Mouse (Mus musculus) common myeloid progenitor, adult 5-6 weeks (primary cell): ENCODE measurements at regions not wholly inside any gene's neighbourhood (a gene's known extent, or its start where the extent isn't known, plus 50 kb on each side); places are given as distances from the start of the nearest gene placed in this dataset.
A peak's percentile ranks its signal among the peaks of the same experiment; 100 is the strongest.

Experiments used
- ATAC-seq: replicated peaks from 2 replicates; pipeline ENCODE4 v1.8.0; 2016; ENCODE audit warnings: low read depth, mild to moderate bottlenecking, moderate TSS enrichment, inconsistent platforms; ENCODE audit not compliant: poor library complexity, severe bottlenecking

DNA sequence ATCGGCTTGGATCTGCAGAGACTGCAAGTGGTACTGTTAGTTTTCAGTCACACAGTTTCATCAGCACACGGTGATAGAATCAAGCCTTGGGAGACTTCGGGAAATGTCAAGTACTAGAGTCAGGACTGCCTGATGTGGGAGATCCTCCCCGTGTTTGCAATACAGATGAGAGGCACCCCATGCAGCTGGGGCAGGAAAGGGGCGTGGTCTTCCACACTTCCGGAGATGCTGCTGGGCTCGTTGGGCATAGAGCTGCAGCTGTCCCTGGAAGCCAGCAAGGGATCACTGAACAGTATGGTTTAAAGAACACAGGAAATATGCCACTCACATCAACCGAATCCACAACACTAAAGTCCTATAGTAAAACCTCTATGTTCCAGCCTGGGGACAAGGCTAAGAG lies 59.0 kb upstream of the Cdh5 start:
- ATAC-seq: peak; percentile 86

DNA sequence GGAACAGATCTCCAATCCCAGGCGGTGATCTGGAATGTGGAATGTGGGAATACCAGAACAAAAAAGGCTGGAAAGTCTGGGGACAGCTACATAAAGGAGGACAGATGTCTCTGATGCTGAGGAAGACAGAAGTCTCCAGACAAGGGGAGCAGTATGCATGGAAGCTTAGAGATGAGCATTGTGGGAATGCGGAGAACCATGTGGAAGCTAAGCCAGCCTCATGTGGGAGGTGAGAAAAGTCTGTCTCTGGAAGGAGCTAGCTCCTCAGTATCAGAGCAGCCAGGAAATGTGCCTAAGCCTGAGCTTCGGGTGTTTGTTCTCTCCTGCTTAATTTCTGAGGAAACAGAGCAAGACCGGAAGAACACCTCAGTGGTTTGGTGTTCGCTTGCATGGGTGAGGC lies 53.4 kb upstream of the Cdh5 start:
- no peak for ATAC-seq

DNA sequence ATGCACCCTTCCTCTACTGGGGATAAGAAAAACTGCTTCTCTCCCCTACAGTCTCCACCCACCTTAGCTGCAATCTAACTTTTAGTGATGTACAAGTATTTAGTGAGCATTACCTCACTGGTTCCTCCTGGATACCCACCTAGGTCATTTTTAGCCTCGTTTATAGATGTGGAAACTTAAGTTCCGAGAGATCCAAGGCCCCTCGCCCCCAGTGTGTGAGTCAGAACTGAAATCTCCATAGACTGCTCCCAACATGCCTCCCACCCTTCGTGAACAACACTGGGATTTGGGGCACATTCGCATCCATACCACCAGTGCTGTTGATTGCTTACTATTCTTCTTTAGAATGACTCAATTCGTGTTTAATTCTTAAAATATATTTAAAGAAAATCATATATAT lies 52.2 kb upstream of the Cdh5 start:
- no peak for ATAC-seq

DNA sequence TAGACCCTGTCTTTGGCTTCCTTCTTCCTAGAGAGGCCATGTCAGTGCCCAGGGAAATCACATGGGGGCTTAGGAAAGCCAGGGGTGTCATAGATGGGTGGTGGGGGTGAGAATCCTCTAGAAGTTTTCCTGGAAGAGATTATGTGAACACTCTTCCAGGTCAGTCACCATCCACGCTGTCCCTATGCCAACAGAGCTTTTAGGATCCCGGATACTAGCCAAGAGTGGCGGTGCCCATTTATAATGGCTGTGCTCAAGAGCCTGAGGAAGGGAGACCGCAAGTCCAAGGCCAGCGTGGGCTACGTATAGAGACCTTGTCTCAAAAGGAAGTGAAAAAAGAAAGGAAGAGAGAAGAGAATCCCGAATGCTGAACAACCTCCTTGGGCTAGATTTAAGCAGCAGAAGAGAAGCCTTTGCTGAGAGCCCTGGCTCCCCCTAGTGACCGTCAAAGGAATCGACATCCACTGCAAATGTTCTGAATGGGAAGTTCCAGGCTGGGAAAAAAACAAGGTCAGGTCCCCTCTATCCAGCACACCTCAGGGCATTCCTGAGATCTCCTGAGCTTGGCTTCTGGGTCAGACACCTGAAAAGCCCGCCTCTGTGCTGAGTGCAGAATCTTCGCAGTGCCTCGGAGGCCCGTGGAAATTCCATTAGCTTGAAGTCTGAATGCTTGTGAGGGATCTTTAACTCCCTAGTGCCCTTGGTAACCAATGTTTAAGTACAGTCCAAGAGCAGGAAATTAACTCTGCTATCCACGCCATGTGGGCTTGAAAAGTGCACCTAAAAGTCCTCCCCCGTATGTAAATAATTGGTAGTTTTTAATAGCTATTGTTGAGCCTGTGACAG lies 50.5 kb upstream of the Cdh5 start:
- peak; percentile 93 for ATAC-seq

DNA sequence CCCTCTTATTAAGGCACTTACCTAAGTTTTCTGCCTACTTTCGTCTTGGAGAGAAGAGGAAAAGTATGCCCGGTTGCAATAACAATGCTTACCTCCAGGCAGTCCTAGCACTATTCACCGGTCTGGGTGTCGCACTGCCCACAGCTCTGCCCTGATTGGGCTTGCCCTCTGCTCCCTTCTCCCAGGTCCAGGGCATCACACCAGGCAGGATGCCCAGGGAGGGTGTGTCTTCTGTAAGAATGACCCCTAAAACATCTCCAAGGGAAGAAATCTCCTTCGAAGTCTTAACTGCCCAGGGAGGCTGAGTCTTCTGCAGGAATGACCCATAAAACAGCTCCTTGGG lies 49.9 kb upstream of the Cdh5 start:
- no peak for ATAC-seq
